Mouse (Mus musculus) myocyte (in vitro differentiated cells): ENCODE measurements around the gene Il9r.

Source experiments
- CEBPB ChIP-seq: IDR thresholded peaks from 2 replicates; pipeline ENCODE4 v1.6.1; 2011; ENCODE audit warnings: mild to moderate bottlenecking, moderate library complexity; ENCODE audit not compliant: poor library complexity, insufficient read depth, severe bottlenecking
- E2F4 ChIP-seq: IDR thresholded peaks from one replicate; pipeline ENCODE4 v1.6.1; 2011; ENCODE audit warnings: mild to moderate bottlenecking, control low read depth, moderate library complexity; ENCODE audit not compliant: insufficient read depth
- MAX ChIP-seq: IDR thresholded peaks from one replicate; pipeline ENCODE4 v1.6.1; 2011; ENCODE audit warnings: low read depth, mild to moderate bottlenecking, control low read depth
- MYOD1 ChIP-seq, 3 experiments: IDR thresholded peaks; one replicate each; pipeline ENCODE4 v1.6.1; 2011; ENCODE audit warnings: control low read depth in 2 of 3, low read depth in 2 of 3, mild to moderate bottlenecking in 2 of 3, moderate library complexity in 1 of 3; ENCODE audit not compliant: insufficient read length in 2 of 3, control insufficient read depth in 1 of 3
- MYOG ChIP-seq, 3 experiments: IDR thresholded peaks; one replicate each; pipeline ENCODE4 v1.6.1; 2011; ENCODE audit warnings: control low read depth in 2 of 3, low read depth in 2 of 3, mild to moderate bottlenecking in 2 of 3; ENCODE audit not compliant: insufficient read length in 2 of 3, control insufficient read depth in 1 of 3, insufficient read depth in 1 of 3
- POLR2A ChIP-seq: IDR thresholded peaks from one replicate; pipeline ENCODE4 v1.6.1; 2011; ENCODE audit warnings: low read depth, mild to moderate bottlenecking, control low read depth, moderate library complexity; ENCODE audit not compliant: insufficient read length
- POLR2AphosphoS2 ChIP-seq: IDR thresholded peaks from one replicate; pipeline ENCODE4 v1.6.1; 2011; ENCODE audit warnings: low read depth, control low read depth; ENCODE audit not compliant: insufficient read length
- SRF ChIP-seq: IDR thresholded peaks from one replicate; pipeline ENCODE4 v1.6.1; 2011; ENCODE audit warnings: low read depth; ENCODE audit not compliant: control insufficient read depth, insufficient read length
- TCF12 ChIP-seq: IDR thresholded peaks from one replicate; pipeline ENCODE4 v1.6.1; 2011; ENCODE audit warnings: mild to moderate bottlenecking, control low read depth; ENCODE audit not compliant: poor library complexity, insufficient read depth, severe bottlenecking
- TCF3 ChIP-seq: IDR thresholded peaks from one replicate; pipeline ENCODE4 v1.6.1; 2011; ENCODE audit warnings: low read depth, control low read depth; ENCODE audit not compliant: insufficient read length
- USF1 ChIP-seq: IDR thresholded peaks from one replicate; pipeline ENCODE4 v1.6.1; 2011; ENCODE audit warnings: low read depth, mild to moderate bottlenecking, control low read depth, moderate library complexity

DNA sequence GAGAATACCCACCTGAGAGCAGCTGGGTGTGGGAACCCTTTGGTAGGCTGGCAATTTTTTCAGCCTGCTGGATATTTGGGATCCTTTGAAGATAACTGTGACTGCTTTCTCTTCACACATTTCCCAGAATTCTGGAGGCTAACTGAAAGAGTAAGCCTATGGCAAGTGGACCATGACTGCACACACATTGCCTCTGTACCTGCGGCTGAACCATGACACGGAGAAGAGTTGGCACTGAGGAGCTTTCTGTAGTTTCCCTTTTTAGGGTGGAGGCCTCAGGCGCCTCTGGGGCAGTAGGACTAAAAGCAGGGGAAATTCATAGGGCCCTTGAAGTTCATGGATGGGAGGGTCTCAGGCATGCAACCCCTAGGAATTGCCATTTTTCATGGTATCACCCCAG is 40.9 kb downstream of the Il9r start:
- no peak for TF ChIP-seq POLR2A
- TF ChIP-seq MYOD1 (IDR thresholded peaks at IDR 0.05; ENCODE audit: control insufficient read depth in 1 of 3, insufficient read length in 2 of 3, low read depth in 2 of 3): no peak
- no peak for TF ChIP-seq CEBPB
- TF ChIP-seq MAX: no peak
- no peak for TF ChIP-seq MYOG (IDR thresholded peaks at IDR 0.05; ENCODE audit: control insufficient read depth in 1 of 3, insufficient read depth in 1 of 3, insufficient read length in 2 of 3, low read depth in 2 of 3)
- TF ChIP-seq E2F4: no peak
- TF ChIP-seq TCF3: no peak
- TF ChIP-seq TCF12: no peak
- no peak for TF ChIP-seq USF1
- TF ChIP-seq POLR2AphosphoS2: no peak
- TF ChIP-seq SRF: no peak
